Mouse (Mus musculus) myocyte (in vitro differentiated cells): ENCODE data around the gene Ppp4r3b. TPM values are rescaled to one million over a fixed set of nuclear protein-coding genes. Genes with fewer than 3 reads are reported as not detected.

Experiments used
- H3K27me3 ChIP-seq: one replicate; pipeline ENCODE4 v1.6.1; 2011; ENCODE audit not compliant: control insufficient read depth, insufficient read depth, insufficient read length
- H3K36me3 ChIP-seq: one replicate; pipeline ENCODE4 v1.6.1; 2011; ENCODE audit not compliant: control insufficient read depth, insufficient read depth
- H3K4me2 ChIP-seq: one replicate; pipeline ENCODE4 v1.6.1; 2011; ENCODE audit warnings: low read depth, control low read depth
- H3K4me3 ChIP-seq: one replicate; pipeline ENCODE4 v1.5.1; 2011; ENCODE audit warnings: mild to moderate bottlenecking, control low read depth, moderate library complexity
- H3K79me2 ChIP-seq: one replicate; pipeline ENCODE4 v1.6.1; 2011; ENCODE audit not compliant: control insufficient read depth, insufficient read depth
- H3ac ChIP-seq: one replicate; pipeline ENCODE4 v1.6.1; 2011; ENCODE audit not compliant: control insufficient read depth, insufficient read length
- CEBPB ChIP-seq: IDR thresholded peaks from 2 replicates; pipeline ENCODE4 v1.6.1; 2011; ENCODE audit warnings: mild to moderate bottlenecking, moderate library complexity; ENCODE audit not compliant: poor library complexity, insufficient read depth, severe bottlenecking
- E2F4 ChIP-seq: IDR thresholded peaks from one replicate; pipeline ENCODE4 v1.6.1; 2011; ENCODE audit warnings: mild to moderate bottlenecking, control low read depth, moderate library complexity; ENCODE audit not compliant: insufficient read depth
- MAX ChIP-seq: IDR thresholded peaks from one replicate; pipeline ENCODE4 v1.6.1; 2011; ENCODE audit warnings: low read depth, mild to moderate bottlenecking, control low read depth
- MYOD1 ChIP-seq, 3 experiments: IDR thresholded peaks; one replicate each; pipeline ENCODE4 v1.6.1; 2011; ENCODE audit warnings: control low read depth in 2 of 3, low read depth in 2 of 3, mild to moderate bottlenecking in 2 of 3, moderate library complexity in 1 of 3; ENCODE audit not compliant: insufficient read length in 2 of 3, control insufficient read depth in 1 of 3
- MYOG ChIP-seq, 3 experiments: IDR thresholded peaks; one replicate each; pipeline ENCODE4 v1.6.1; 2011; ENCODE audit warnings: control low read depth in 2 of 3, low read depth in 2 of 3, mild to moderate bottlenecking in 2 of 3; ENCODE audit not compliant: insufficient read length in 2 of 3, control insufficient read depth in 1 of 3, insufficient read depth in 1 of 3
- POLR2A ChIP-seq: IDR thresholded peaks from one replicate; pipeline ENCODE4 v1.6.1; 2011; ENCODE audit warnings: low read depth, mild to moderate bottlenecking, control low read depth, moderate library complexity; ENCODE audit not compliant: insufficient read length
- POLR2AphosphoS2 ChIP-seq: IDR thresholded peaks from one replicate; pipeline ENCODE4 v1.6.1; 2011; ENCODE audit warnings: low read depth, control low read depth; ENCODE audit not compliant: insufficient read length
- REST ChIP-seq: IDR thresholded peaks from one replicate; pipeline ENCODE4 v1.6.1; 2011; ENCODE audit warnings: mild to moderate bottlenecking, control low read depth, moderate library complexity; ENCODE audit not compliant: insufficient read depth, insufficient read length
- SRF ChIP-seq: IDR thresholded peaks from one replicate; pipeline ENCODE4 v1.6.1; 2011; ENCODE audit warnings: low read depth; ENCODE audit not compliant: control insufficient read depth, insufficient read length
- TCF12 ChIP-seq: IDR thresholded peaks from one replicate; pipeline ENCODE4 v1.6.1; 2011; ENCODE audit warnings: mild to moderate bottlenecking, control low read depth; ENCODE audit not compliant: poor library complexity, insufficient read depth, severe bottlenecking
- TCF3 ChIP-seq: IDR thresholded peaks from one replicate; pipeline ENCODE4 v1.6.1; 2011; ENCODE audit warnings: low read depth, control low read depth; ENCODE audit not compliant: insufficient read length
- USF1 ChIP-seq: IDR thresholded peaks from one replicate; pipeline ENCODE4 v1.6.1; 2011; ENCODE audit warnings: low read depth, mild to moderate bottlenecking, control low read depth, moderate library complexity
- polyA plus RNA-seq: library from polyadenylated mRNA; unstranded; fragments of >200 nt; fragmentation: generic; extraction: Trizol; gene quantifications from one replicate; pipeline ENCODE4 v1.2.1, GENCODE M21; 2012; ENCODE audit warnings: missing spikeins

Ppp4r3b gene
- polyA plus RNA-seq, 1 experiment = 6.0 TPM

GRCm38 (mm10) chr11:29209774-29210173, 37.1 kb downstream of the Ppp4r3b start:
- Histone ChIP-seq H3K79me2 (no peaks in the 10 kb centered on the region), H3K4me2 (no peak overlapping the region), H3ac (no peak overlapping the region), H3K36me3 (peaks cover 57% of the 10 kb centered on the region), H3K27me3 (no peaks in the 10 kb centered on the region), H3K4me3 (no peak overlapping the region)
- no peak for TF ChIP-seq MYOG (IDR thresholded peaks at IDR 0.05; ENCODE audit: control insufficient read depth in 1 of 3, insufficient read depth in 1 of 3, insufficient read length in 2 of 3, low read depth in 2 of 3)
- TF ChIP-seq SRF = no peak
- TF ChIP-seq MAX = no peak
- TF ChIP-seq TCF3 = no peak
- TF ChIP-seq TCF12 = no peak

DNA sequence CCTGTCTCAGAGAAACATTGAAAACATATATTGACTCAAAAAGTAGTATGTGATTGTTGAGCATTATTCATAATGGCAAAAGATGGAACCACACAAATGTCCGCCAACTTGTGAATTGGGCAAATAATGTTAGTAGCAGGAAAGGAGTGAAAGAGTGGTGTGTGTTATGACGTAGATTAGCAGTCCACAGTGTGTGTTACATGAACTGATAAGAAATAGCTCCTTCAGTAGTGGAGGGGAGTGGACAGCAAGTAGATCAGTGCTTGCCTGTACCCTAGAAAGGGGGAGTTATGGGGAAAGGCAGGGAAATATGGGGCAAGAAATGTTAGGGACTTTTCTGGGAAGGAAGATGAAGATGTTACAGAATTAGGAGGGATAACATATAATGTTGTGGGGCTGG, 43.5 kb downstream of the Ppp4r3b start:
- Histone ChIP-seq H3K27me3 (no peaks in the 10 kb centered on the region), H3ac (no peak overlapping the region), H3K4me3 (no peak overlapping the region), H3K4me2 (no peak overlapping the region), H3K79me2 (no peaks in the 10 kb centered on the region), H3K36me3 (peaks cover 82% of the 10 kb centered on the region)
- TF ChIP-seq MYOD1 (IDR thresholded peaks at IDR 0.05; ENCODE audit: control insufficient read depth in 1 of 3, insufficient read length in 2 of 3, low read depth in 2 of 3) = no peak
- TF ChIP-seq E2F4 = no peak
- no peak for TF ChIP-seq TCF12
- TF ChIP-seq CEBPB = no peak
- no peak for TF ChIP-seq POLR2AphosphoS2
- TF ChIP-seq TCF3 = no peak
- TF ChIP-seq USF1 = no peak
- no peak for TF ChIP-seq MYOG (IDR thresholded peaks at IDR 0.05; ENCODE audit: control insufficient read depth in 1 of 3, insufficient read depth in 1 of 3, insufficient read length in 2 of 3, low read depth in 2 of 3)
- no peak for TF ChIP-seq MAX

- Histone ChIP-seq H3ac (no peak overlapping the region), H3K36me3 (peaks cover 85% of the 10 kb centered on the region), H3K27me3 (no peaks in the 10 kb centered on the region), H3K4me2 (no peak overlapping the region), H3K4me3 (no peak overlapping the region), H3K79me2 (no peaks in the 10 kb centered on the region)
- TF ChIP-seq SRF = no peak
- TF ChIP-seq POLR2AphosphoS2 = no peak
- TF ChIP-seq USF1 = no peak
- TF ChIP-seq E2F4 = no peak
- no peak for TF ChIP-seq REST
- no peak for TF ChIP-seq MYOD1 (IDR thresholded peaks at IDR 0.05; ENCODE audit: control insufficient read depth in 1 of 3, insufficient read length in 2 of 3, low read depth in 2 of 3)
- no peak for TF ChIP-seq TCF12
These were observed 46.4 kb downstream of the Ppp4r3b start for GRCm38 (mm10) chr11:29219055-29219454.

- Histone ChIP-seq H3ac (no peak overlapping the region), H3K79me2 (no peaks in the 10 kb centered on the region), H3K27me3 (no peaks in the 10 kb centered on the region), H3K4me2 (no peak overlapping the region), H3K36me3 (peaks cover 82% of the 10 kb centered on the region), H3K4me3 (no peak overlapping the region)
- no peak for TF ChIP-seq CEBPB
- no peak for TF ChIP-seq E2F4
- TF ChIP-seq POLR2A = no peak
- TF ChIP-seq USF1 = no peak
- no peak for TF ChIP-seq MYOG (IDR thresholded peaks at IDR 0.05; ENCODE audit: control insufficient read depth in 1 of 3, insufficient read depth in 1 of 3, insufficient read length in 2 of 3, low read depth in 2 of 3)
- TF ChIP-seq SRF = no peak
- no peak for TF ChIP-seq TCF3
- no peak for TF ChIP-seq POLR2AphosphoS2
- TF ChIP-seq TCF12 = no peak
- TF ChIP-seq MYOD1 (IDR thresholded peaks at IDR 0.05; ENCODE audit: control insufficient read depth in 1 of 3, insufficient read length in 2 of 3, low read depth in 2 of 3) = no peak
- TF ChIP-seq MAX = no peak
These were observed 49.6 kb downstream of the Ppp4r3b start for GRCm38 (mm10) chr11:29222310-29222709.

DNA sequence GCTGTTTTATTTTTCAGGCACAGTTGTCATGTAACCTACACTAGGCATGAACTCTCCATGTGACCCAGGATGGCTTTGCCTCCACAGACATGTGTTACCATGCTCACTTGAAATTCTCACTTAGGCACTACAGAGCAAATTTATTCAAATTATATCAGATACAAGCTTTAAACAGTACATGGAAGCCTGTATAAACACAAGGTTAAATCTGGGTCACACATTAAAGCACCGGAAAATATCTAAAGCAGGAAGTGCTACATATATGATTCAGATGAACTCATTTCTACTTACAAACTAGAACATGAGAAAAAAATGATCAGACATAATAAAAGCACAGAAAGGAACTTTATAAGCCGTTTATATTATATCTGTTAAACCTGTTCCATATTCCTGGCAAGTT, 52.1 kb downstream of the Ppp4r3b start:
- Histone ChIP-seq H3K79me2 (no peaks in the 10 kb centered on the region), H3K27me3 (no peaks in the 10 kb centered on the region), H3K36me3 (peaks cover 72% of the 10 kb centered on the region), H3K4me2 (no peak overlapping the region), H3K4me3 (no peak overlapping the region), H3ac (no peak overlapping the region)
- TF ChIP-seq MYOD1 (IDR thresholded peaks at IDR 0.05; ENCODE audit: control insufficient read depth in 1 of 3, insufficient read length in 2 of 3, low read depth in 2 of 3) = no peak
- TF ChIP-seq REST = no peak
- TF ChIP-seq MYOG (IDR thresholded peaks at IDR 0.05; ENCODE audit: control insufficient read depth in 1 of 3, insufficient read depth in 1 of 3, insufficient read length in 2 of 3, low read depth in 2 of 3) = no peak
- no peak for TF ChIP-seq USF1
- TF ChIP-seq SRF = no peak
- TF ChIP-seq TCF3 = no peak
- no peak for TF ChIP-seq MAX
- TF ChIP-seq POLR2A = no peak
- no peak for TF ChIP-seq POLR2AphosphoS2
- TF ChIP-seq TCF12 = no peak
- TF ChIP-seq E2F4 = no peak
- TF ChIP-seq CEBPB = no peak
